Mouse (Mus musculus) lung, adult 2 months (tissue): ENCODE measurements at regions not wholly inside any gene's neighbourhood (a gene's known extent, or its start where the extent isn't known, plus 50 kb on each side); places are given as distances from the start of the nearest gene placed in this dataset.

Experiments
- CTCF ChIP-seq: fragments of 200-500 bp; IDR thresholded peaks from 2 replicates; pipeline ENCODE4 v1.5.1; 2011; ENCODE audit warnings: mild to moderate bottlenecking, low read length, control low read depth; ENCODE audit not compliant: insufficient read depth
- POLR2A ChIP-seq: fragments of 200-500 bp; IDR thresholded peaks from 2 replicates; pipeline ENCODE4 v1.6.1; 2011; ENCODE audit warnings: low read depth, mild to moderate bottlenecking, control low read depth, low read length, borderline replicate concordance; ENCODE audit errors: extremely low read depth

DNA sequence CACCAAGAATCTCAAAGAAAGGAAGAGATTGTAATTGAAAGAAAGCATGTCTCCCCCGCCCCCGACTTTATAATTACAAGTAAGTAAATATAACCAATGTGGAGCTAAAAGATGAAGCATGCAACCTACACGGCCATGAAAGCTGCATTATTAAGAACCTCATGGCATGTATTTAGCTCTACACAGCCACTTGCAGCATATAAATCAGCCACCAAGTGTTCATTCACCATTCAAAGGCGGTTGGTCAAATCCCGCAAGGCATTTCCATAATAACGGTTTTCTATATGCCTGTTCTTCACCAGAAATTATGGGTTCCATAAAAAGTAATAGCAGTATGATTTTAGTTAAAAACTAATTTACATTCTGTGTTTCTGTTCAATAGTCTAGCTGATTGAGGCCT, 221.4 kb upstream of the Lmcd1 start:
- no peak for TF ChIP-seq CTCF
- no peak for TF ChIP-seq POLR2A
